Mouse (Mus musculus) cerebral cortex, adult 2 months (tissue): ENCODE results near the gene Hao2.

ENCODE experiments used
- WGBS: fragments of 180-500 bp; shearing (Covaris S2); methylation state at CpG from one replicate; pipeline ENCODE4 v1.1.7; 2018; 5-methylcytosine and 5-hydroxymethylcytosine counted together

Gene Hao2

DNA sequence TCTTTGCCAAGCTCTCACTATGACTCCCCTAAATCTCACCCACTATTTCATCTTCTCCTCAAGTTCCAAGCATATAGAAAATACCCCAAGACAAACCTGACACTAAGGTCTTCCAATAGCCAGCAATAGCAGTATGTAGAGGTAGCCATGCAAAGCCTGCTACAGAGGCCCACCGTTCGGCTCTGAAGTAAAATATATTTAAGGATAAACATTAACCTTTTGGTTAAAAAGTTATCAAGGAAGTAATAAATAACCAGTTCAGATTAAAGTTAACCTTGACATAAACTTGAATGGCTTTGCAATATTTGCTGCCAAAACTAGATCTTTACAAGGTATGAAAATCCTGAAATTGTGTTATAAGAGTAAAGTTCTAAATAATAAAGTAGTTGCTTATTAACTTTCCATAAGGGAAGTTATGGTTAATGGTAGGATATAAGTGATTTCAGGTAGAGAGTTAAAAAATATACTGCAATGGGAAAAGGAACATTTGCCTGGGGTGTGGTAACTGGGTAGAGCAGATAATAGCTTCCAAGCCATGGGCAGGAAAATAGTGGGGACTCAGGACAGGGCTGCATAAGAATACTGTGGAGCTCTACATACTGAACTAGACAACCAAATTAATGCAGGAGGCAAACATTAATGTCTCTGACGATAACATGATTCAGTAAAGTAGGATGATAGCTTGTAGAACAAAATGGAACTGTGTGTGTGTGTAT, at the start of gene Hao2:
Gene Hao2, minus strand, starts transcription at position 183 of the 716 bp plus-strand sequence.
- WGBS, result 89% methylated on average over 3 of the region's 3 CpGs

- WGBS, result 45% methylated on average over 10 of the region's 10 CpGs
Measured at GRCm38 (mm10) chr3:98941601-98942000, 48.6 kb upstream of the Hao2 start.

- 12% methylated on average over 24 of the region's 24 CpGs for WGBS
Measured at GRCm38 (mm10) chr3:98941066-98941551, 48.1 kb upstream of the Hao2 start.

DNA sequence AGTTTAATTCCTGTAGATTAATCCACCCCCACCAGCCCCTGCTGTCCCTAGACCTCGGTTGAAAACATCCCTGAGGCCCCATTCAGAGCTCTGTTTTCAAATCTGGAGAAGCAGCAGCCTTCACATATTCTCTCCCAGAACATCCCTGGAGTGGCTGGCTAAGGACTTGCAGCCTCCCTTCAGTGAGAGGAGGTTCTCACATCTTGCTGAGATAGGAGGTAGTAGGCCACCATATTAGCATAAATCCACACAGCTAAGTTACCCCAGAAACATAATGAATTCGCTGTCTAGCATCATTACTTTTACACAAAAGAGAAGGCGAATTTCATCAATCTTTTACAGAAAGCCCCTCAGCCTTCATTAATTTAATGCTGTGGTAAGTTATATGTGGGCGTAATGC, 47.2 kb upstream of the Hao2 start:
- 76% methylated on average over 4 of the region's 4 CpGs for WGBS

GRCm38 (mm10) chr3:98936446-98936845, 43.4 kb upstream of the Hao2 start:
- WGBS, result 95% methylated on average over 3 of the region's 3 CpGs

DNA sequence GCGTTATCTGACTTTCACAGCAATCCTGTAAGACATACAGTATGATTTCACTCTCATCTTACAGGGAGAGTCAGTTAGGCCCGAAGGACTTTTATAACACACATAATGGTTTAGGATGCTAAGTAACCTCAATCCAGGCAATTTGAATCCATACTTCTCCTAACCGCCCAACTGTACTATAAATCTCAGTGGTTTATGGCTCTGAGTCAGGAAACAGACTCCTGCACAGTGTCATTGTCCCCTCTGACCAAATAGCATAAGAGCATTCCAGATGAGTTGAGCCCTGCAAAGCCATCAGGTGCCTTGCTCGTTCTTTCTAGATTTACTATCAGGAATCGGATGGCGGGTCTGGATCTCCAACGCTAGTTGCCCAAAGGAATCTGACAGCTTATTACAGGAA, 41.6 kb upstream of the Hao2 start:
- WGBS, result 95% methylated on average over 7 of the region's 7 CpGs

DNA sequence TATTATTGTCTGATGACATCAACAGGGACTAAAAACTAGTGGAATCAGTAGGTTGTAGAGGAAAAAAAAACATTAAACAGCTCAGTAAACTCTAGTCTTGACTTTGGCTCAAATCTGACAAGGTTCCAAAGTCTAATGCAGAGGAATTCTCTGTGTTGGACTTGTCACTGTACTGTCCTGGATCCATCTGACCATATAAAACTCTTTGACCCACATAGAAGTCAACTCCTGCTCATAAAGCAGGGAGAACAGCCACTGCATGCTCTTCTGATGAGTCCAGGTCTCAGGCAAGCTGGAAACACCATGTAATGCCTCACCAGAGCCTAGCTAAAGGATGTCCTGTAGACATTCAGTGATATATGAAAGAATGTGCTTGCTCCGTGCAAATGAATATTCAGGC, 41.0 kb upstream of the Hao2 start:
- 88% methylated on average over 1 of the region's 1 CpGs for WGBS

GRCm38 (mm10) chr3:98931836-98932235, 38.8 kb upstream of the Hao2 start:
- WGBS, result 46% methylated on average over 1 of the region's 1 CpGs

GRCm38 (mm10) chr3:98920417-98920816, 27.4 kb upstream of the Hao2 start:
- 77% methylated on average over 3 of the region's 3 CpGs for WGBS

DNA sequence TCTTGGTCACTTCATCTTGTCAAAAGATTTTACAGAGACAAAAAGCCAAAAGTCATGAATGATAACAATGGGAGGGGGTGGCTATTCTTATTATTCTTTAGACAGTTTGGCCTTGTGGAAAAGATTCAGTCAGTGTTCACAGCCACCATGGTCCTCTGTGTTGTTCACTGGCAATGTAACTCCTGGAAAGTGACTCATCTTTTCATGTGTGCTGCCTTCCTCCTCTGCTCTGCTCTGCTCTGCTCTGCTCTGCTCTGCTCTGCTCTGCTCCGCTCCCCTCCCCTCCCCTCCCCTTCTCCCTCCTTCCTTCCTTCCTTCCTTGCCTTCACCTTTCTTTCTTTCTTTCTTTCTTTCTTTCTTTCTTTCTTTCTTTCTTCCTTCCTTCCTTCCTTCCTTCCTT, 24.2 kb upstream of the Hao2 start:
- WGBS, result no CpG with 5 or more reads among the region's 1 CpGs

- WGBS, result 78% methylated on average over 2 of the region's 2 CpGs
Measured at GRCm38 (mm10) chr3:98916856-98917255, 23.8 kb upstream of the Hao2 start.

- 5% methylated on average over 4 of the region's 4 CpGs for WGBS
Measured at GRCm38 (mm10) chr3:98915659-98916058, 22.6 kb upstream of the Hao2 start.

DNA sequence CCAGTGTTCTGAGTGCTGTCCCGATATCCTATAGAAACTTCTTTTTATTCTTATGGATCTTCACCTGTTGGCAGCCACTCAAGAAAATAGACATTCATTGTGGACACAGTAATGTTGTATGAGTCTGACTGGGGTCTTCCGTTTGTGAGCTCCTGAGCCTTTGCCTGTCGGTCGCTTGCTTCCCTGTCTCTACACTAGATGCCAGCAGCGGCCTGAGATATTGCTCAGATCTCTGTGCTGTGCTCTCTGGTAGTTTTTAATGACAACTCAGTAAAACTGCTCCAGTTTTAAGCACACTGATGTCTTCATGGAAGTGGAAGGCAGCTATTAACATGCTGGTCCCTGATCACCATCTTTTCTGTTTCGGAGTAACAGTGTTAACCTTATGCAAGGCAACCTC, 20.6 kb upstream of the Hao2 start:
- WGBS, result 69% methylated on average over 6 of the region's 6 CpGs

GRCm38 (mm10) chr3:98897606-98898005, 4.6 kb upstream of the Hao2 start:
- 94% methylated on average over 2 of the region's 2 CpGs for WGBS

DNA sequence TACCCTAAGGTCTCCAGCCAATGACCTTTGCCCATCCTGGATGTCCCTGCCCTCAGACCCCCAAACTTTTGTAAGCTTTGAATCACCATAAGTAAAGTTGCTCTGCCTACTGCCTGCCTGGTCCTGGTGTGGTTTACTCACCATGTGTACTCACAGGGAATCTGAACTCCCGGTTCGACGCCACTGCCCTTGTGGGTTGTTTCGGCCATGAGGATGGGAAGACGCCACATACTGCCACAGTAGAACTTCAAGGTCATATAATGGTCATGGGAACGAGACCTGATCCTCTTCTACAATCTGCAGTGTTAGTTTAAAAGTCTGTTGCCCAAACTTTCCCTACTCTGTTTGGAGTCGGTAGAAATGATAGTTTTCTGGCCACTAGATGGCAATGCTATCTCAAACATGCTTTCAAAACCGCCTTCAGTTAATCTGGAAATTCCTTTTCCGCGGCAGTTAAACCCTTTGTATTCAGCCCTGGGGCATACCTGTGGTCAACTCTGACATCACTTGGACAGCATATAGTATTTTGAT, 2.1 kb upstream of the Hao2 start:
- 43% methylated on average over 10 of the region's 10 CpGs for WGBS

GRCm38 (mm10) chr3:98890430-98890829, 2.6 kb downstream of the Hao2 start:
- 90% methylated on average over 4 of the region's 4 CpGs for WGBS

DNA sequence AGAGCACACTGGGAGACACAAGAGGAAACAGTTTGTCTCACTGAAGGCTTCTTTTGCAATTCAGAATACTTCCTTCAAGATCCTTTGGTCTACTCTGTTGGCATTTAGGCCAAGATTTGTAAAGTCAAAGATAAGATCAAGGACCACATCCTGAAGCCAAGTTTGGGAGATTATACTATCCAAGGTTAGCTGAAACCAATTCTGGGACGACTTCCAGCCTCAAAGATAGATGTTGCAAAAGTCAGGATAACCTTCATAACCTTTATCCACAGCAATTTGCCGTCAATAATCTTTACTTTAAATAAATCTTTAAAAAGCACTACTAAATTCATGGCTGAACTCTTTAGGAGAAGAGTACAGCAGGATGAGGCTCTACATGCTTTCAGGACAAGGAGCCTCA, 4.8 kb downstream of the Hao2 start:
- 90% methylated on average over 2 of the region's 2 CpGs for WGBS

- WGBS, result 90% methylated on average over 2 of the region's 2 CpGs
Measured at GRCm38 (mm10) chr3:98880831-98881230, 12.2 kb downstream of the Hao2 start.

DNA sequence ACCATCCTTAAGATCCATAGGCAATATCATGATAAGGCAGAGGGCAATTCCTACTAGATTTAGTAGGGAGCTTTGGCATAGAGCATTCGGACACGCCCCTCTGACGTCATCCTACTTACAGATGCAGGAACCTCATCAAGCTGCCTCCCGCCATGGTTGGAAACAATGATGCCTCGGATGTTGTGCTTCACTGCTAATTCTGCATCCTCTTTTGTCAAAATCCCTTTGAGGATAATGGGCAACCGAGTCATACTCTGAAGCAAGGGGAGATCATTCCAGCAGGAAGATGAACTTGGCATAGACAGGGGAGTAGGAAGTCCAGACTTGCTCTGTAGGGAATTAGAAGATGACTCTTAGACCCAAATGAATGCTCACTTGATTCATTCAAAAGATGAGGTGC, 12.8 kb downstream of the Hao2 start:
- 58% methylated on average over 6 of the region's 6 CpGs for WGBS

GRCm38 (mm10) chr3:98868219-98868618, 24.8 kb downstream of the Hao2 start:
- WGBS, result 89% methylated on average over 2 of the region's 2 CpGs

- 100% methylated on average over 1 of the region's 1 CpGs for whole genome bisulfite sequencing
Measured at GRCm38 (mm10) chr3:98862800-98863199, 30.2 kb downstream of the Hao2 start.

DNA sequence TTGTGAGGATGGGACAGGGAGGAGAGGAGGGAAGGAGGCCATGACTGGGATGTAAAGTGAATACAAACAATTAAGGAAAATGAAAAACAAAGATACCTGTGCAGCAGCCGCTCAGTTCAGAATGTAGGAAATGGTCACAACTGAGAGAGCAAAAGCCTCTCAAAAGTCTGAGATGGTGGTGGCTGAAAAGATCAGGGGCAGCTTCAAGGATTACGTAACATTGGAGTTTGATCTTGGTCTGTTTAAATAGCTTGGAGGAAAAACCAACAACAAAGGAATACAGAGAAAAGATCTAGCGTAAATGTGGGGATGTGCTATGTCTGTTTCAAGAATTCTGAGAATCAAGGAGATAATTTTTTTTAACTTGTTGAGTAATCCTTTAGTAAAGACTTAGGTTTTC, 33.5 kb downstream of the Hao2 start, which contains the start of gene Hsd3b1:
Gene Hsd3b1, minus strand, starts transcription at position 219 of the 400 bp plus-strand sequence.
- 89% methylated on average over 3 of the region's 3 CpGs for WGBS

GRCm38 (mm10) chr3:98858051-98858450, 35.0 kb downstream of the Hao2 start:
- 91% methylated on average over 2 of the region's 2 CpGs for WGBS

DNA sequence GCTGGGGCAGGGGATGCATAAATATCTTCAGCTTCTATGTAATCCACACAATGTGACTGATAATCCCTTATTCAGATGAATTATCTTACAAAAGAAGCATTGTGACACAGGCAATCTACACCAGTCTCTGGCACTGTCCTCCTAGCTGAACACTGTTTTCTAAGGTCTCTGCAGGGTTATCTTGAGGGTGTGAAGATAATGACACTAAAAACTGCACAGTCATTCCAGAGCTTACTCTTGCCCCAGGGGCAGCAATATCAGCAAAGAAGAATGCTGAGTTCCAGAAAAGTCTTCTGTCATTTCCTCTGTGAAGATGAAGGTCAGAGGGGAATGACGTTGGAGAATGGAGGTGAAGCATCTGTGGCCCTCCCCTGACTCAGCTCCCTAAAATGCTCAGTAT, 36.1 kb downstream of the Hao2 start:
- WGBS, result 73% methylated on average over 1 of the region's 1 CpGs
